Mouse (Mus musculus) liver, embryonic 15.5 days (tissue): ENCODE results near the gene Exosc9. TPM values are rescaled to one million over a fixed set of nuclear protein-coding genes. Genes with fewer than 3 reads are reported as not detected.
A peak's percentile ranks its signal among the peaks of the same experiment; 100 is the strongest.

ENCODE experiments used
- ATAC-seq: fragments of 200-750 bp; cut with Nextera tagmentation; 2 replicates; pipeline ENCODE4 v1.8.0; 2017; ENCODE audit warnings: moderate number of reproducible peaks, mild to moderate bottlenecking, moderate library complexity; ENCODE audit not compliant: insufficient read depth
- H3K27ac ChIP-seq: fragments of 300-500 bp; sonication (generic); replicated peaks from 2 replicates; pipeline ENCODE4 v1.5.1; 2015; ENCODE audit warnings: mild to moderate bottlenecking, inconsistent platforms
- H3K27me3 ChIP-seq: fragments of 300-500 bp; sonication (generic); 2 replicates; pipeline ENCODE4 v1.6.1; 2015; ENCODE audit warnings: mild to moderate bottlenecking, inconsistent platforms
- H3K36me3 ChIP-seq: fragments of 300-500 bp; sonication (generic); replicated peaks from 2 replicates; pipeline ENCODE4 v1.6.1; 2015; ENCODE audit warnings: moderate library complexity, mild to moderate bottlenecking, inconsistent platforms
- H3K4me1 ChIP-seq: fragments of 300-500 bp; sonication (generic); replicated peaks from 2 replicates; pipeline ENCODE4 v1.6.1; 2015; ENCODE audit warnings: inconsistent platforms
- H3K4me2 ChIP-seq: fragments of 300-500 bp; sonication (generic); 2 replicates; pipeline ENCODE4 v1.6.1; 2015; ENCODE audit warnings: moderate library complexity, mild to moderate bottlenecking, inconsistent platforms
- H3K4me3 ChIP-seq: fragments of 300-500 bp; sonication (generic); replicated peaks from 2 replicates; pipeline ENCODE4 v1.5.1; 2015; ENCODE audit warnings: mild to moderate bottlenecking, inconsistent platforms
- H3K9ac ChIP-seq: fragments of 300-500 bp; sonication (generic); 2 replicates; pipeline ENCODE4 v1.6.1; 2015; ENCODE audit warnings: moderate library complexity, mild to moderate bottlenecking, inconsistent platforms
- H3K9me3 ChIP-seq: fragments of 300-500 bp; sonication (generic); replicated peaks from 2 replicates; pipeline ENCODE4 v1.6.1; 2016; ENCODE audit warnings: inconsistent platforms
- WGBS: fragments of 180-500 bp; shearing (Covaris S2); methylation state at CpG from one replicate; pipeline ENCODE4 v1.1.7; 2015; ENCODE audit warnings: mixed read lengths; ENCODE audit not compliant: insufficient replicate concordance; 5-methylcytosine and 5-hydroxymethylcytosine counted together
- polyA plus RNA-seq: library from polyadenylated mRNA; unstranded; fragments of >200 nt; fragmentation: Nextera tagmentation; extraction: Ambion mirVana; gene quantifications from 2 replicates; pipeline ENCODE4 v1.2.1, GENCODE M21; 2015

The Exosc9 gene
- polyA plus RNA-seq, 1 experiment from 2014 or later, result 38.1 TPM

- H3K4me3 ChIP-seq, result no peak overlapping the region
- no peaks in the 10 kb centered on the region for H3K9me3 ChIP-seq
- H3K27ac ChIP-seq, result no peak overlapping the region
- peaks cover 28% of the 10 kb centered on the region for H3K27me3 ChIP-seq
- ATAC-seq, result no peak
- H3K36me3 ChIP-seq, result no peaks in the 10 kb centered on the region
- no peak overlapping the region for H3K4me2 ChIP-seq
- peaks cover 4% of the 10 kb centered on the region; the same call in 1 of the 2 replicates for H3K4me1 ChIP-seq
- H3K9ac ChIP-seq, result no peak overlapping the region
- 58% methylated on average over 2 of the region's 2 CpGs for WGBS
These were observed 21.2 kb upstream of the Exosc9 start for GRCm38 (mm10) chr3:36531242-36531641.

- no peak overlapping the region for H3K27ac ChIP-seq
- H3K9me3 ChIP-seq, result no peaks in the 10 kb centered on the region
- H3K4me1 ChIP-seq, result peaks cover 4% of the 10 kb centered on the region; the same call in 1 of the 2 replicates
- H3K9ac ChIP-seq, result no peak overlapping the region
- ATAC-seq, result no peak
- H3K4me3 ChIP-seq, result peak overlapping the region; percentile 40
- H3K4me2 ChIP-seq, result peak overlapping the region; percentile 56
- peaks cover 28% of the 10 kb centered on the region for H3K27me3 ChIP-seq
- 6% methylated on average over 18 of the region's 18 CpGs for WGBS
- no peaks in the 10 kb centered on the region for H3K36me3 ChIP-seq
These were observed 20.3 kb upstream of the Exosc9 start for GRCm38 (mm10) chr3:36531979-36532542.

GRCm38 (mm10) chr3:36532738-36533137 lies 19.7 kb upstream of the Exosc9 start:
- WGBS, result 44% methylated on average over 7 of the region's 7 CpGs
- H3K9ac ChIP-seq, result no peak overlapping the region
- H3K36me3 ChIP-seq, result no peaks in the 10 kb centered on the region
- no peak for ATAC-seq
- no peak overlapping the region for H3K27ac ChIP-seq
- H3K4me3 ChIP-seq, result no peak overlapping the region
- peak overlapping the region; percentile 6; the same call in 1 of the 2 replicates for H3K4me2 ChIP-seq
- H3K27me3 ChIP-seq, result peaks cover 28% of the 10 kb centered on the region
- no peaks in the 10 kb centered on the region for H3K9me3 ChIP-seq
- peaks cover 4% of the 10 kb centered on the region; the same call in 1 of the 2 replicates for H3K4me1 ChIP-seq

GRCm38 (mm10) chr3:36533201-36533672 lies 19.2 kb upstream of the Exosc9 start:
- H3K9me3 ChIP-seq, result no peaks in the 10 kb centered on the region
- H3K36me3 ChIP-seq, result no peaks in the 10 kb centered on the region
- 6% methylated on average over 1 of the region's 1 CpGs for WGBS
- 0 out of 2 replicates have a peak overlapping the region, but pooled peaks have one; percentile 6 for H3K4me2 ChIP-seq
- H3K27me3 ChIP-seq, result peaks cover 28% of the 10 kb centered on the region
- H3K4me1 ChIP-seq, result peaks cover 4% of the 10 kb centered on the region; the same call in 1 of the 2 replicates
- H3K27ac ChIP-seq, result no peak overlapping the region
- H3K9ac ChIP-seq, result no peak overlapping the region
- ATAC-seq, result no peak
- H3K4me3 ChIP-seq, result no peak overlapping the region

DNA sequence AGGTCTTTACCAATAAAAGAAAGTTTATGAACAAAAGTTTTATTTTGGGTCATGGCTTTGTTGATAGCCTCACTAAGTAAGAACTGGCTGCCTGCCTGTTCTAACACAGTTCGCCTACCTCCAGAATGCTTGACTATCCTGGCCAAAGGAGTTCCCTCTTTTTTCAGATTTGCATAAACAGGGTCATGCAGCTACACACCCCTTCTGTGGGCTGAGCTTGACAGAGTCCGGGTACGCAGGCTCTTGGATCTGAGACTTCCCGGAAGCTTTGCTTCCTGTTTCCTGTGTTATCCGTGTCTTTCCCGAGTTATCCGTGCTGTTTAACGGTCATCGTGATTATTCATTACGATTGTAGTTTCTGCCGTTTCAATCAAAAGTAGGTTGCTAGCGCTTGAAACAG lies 16.4 kb upstream of the Exosc9 start:
- 62% methylated on average over 12 of the region's 12 CpGs for WGBS
- H3K9ac ChIP-seq, result no peak overlapping the region

DNA sequence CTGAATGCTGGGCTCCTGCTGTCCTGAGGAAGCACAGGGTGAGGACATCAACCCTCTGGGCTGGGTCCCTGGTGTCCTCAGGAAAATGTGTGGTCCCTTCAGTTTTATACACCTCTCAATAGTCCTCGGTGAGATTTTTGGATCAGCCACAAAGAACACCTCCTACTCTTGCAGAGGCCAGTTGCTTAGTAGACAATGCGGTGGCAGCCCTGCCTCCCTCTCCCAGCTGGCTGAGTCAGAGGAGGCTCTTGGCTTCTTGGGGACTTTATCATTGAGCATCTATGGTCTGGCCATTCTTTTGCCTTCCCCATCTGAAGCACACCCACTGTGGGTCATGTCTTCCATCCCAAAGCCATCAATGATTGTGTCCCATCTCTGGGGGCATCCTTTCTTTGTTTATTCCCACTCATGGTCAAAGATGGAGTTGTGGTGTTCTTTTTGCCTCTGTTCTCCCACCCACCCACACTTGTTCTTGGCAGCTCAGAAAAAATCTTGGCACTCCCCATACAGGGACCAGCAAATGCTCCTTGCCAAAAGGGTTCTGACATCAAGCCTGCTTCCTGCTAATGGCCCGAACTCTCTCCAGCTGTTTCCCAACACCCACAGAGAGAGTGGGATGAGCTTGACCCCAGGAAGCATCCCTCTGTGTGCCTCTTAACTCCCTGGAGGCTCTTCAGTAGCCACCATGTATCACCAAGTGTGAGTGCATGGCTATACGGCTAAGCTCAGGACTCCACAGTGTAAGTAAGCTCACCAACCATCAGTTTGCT lies 14.5 kb upstream of the Exosc9 start:
- Histone ChIP-seq H3K27ac (no peak overlapping the region), H3K4me1 (peaks cover under 1% of the 10 kb centered on the region; the same call in 1 of the 2 replicates), H3K36me3 (no peaks in the 10 kb centered on the region), H3K27me3 (peaks cover 6% of the 10 kb centered on the region), H3K9ac (no peak overlapping the region), H3K4me3 (no peak overlapping the region), H3K4me2 (no peak overlapping the region), H3K9me3 (no peaks in the 10 kb centered on the region)
- ATAC-seq, result no peak
- 60% methylated on average over 4 of the region's 4 CpGs for WGBS

More for the DNA sequence above, 16.4 kb upstream of the Exosc9 start:
- Histone ChIP-seq H3K4me1 (peaks cover 4% of the 10 kb centered on the region; the same call in 1 of the 2 replicates), H3K4me2 (no peak overlapping the region), H3K4me3 (no peak overlapping the region), H3K36me3 (no peaks in the 10 kb centered on the region), H3K27ac (no peak overlapping the region), H3K27me3 (peaks cover 24% of the 10 kb centered on the region), H3K9me3 (no peaks in the 10 kb centered on the region)
- ATAC-seq, result no peak

DNA sequence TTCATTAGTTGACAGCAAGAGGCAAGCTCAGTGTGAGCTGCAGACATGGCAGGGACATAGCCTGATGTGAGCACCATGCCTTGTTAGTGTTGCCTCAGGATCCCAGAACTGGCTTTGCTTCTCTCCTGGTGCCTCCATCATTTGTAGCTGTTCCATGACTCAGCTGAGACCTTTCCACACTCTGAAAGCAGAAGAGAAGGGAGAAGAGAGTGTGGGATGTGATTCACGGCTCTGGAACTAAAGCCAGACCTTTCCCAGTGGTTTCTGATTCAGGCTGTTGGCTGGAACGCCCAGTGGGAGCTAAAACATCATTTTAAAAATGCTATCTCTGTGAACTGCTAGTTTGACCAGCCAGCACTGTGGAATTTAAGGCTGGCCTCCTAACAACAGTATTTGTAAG lies 11.7 kb upstream of the Exosc9 start:
- Histone ChIP-seq H3K27ac (no peak overlapping the region), H3K27me3 (no peaks in the 10 kb centered on the region), H3K9me3 (no peaks in the 10 kb centered on the region), H3K36me3 (no peaks in the 10 kb centered on the region), H3K4me3 (no peak overlapping the region), H3K4me1 (no peaks in the 10 kb centered on the region), H3K4me2 (no peak overlapping the region), H3K9ac (no peak overlapping the region)
- ATAC-seq, result no peak
- WGBS, result 43% methylated on average over 2 of the region's 2 CpGs

DNA sequence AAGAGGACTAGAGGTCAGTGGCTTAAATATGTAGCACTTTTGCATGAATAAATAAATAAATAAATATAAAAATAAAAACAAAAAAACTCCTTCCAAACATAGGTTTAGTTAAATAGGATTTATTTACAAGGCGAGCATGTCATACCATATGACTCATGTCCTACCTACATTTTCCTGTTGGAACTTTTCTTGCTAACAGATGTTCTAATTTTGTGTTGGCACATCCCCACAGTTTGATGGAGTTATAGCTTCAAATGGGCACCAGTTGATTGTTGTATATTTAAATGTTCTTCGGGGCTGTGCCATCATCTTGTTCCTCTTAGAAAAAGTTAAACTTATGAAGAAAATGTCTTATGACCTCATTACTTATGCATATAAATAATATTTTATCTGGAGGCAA lies 11.0 kb upstream of the Exosc9 start:
- Histone ChIP-seq H3K27me3 (no peaks in the 10 kb centered on the region), H3K36me3 (no peaks in the 10 kb centered on the region), H3K27ac (no peak overlapping the region), H3K9ac (no peak overlapping the region), H3K4me1 (no peaks in the 10 kb centered on the region), H3K9me3 (no peaks in the 10 kb centered on the region), H3K4me2 (no peak overlapping the region), H3K4me3 (no peak overlapping the region)
- 44% methylated on average over 2 of the region's 2 CpGs for WGBS
- ATAC-seq, result no peak

GRCm38 (mm10) chr3:36544961-36545360 lies 7.4 kb upstream of the Exosc9 start:
- Histone ChIP-seq H3K4me3 (no peak overlapping the region), H3K36me3 (no peaks in the 10 kb centered on the region), H3K27me3 (no peaks in the 10 kb centered on the region), H3K4me1 (no peaks in the 10 kb centered on the region), H3K4me2 (no peak overlapping the region), H3K9me3 (no peaks in the 10 kb centered on the region), H3K9ac (no peak overlapping the region), H3K27ac (no peak overlapping the region)
- no peak for ATAC-seq
- 62% methylated on average over 3 of the region's 3 CpGs for WGBS

GRCm38 (mm10) chr3:36551343-36551742 lies 1.1 kb upstream of the Exosc9 start:
- no peak overlapping the region for H3K27ac ChIP-seq
- peaks cover 25% of the 10 kb centered on the region for H3K36me3 ChIP-seq
- no peak for ATAC-seq
- peak overlapping the region; percentile 73 for H3K4me2 ChIP-seq
- H3K9me3 ChIP-seq, result no peaks in the 10 kb centered on the region
- WGBS, result 49% methylated on average over 9 of the region's 9 CpGs
- H3K27me3 ChIP-seq, result peaks cover 10% of the 10 kb centered on the region; the same call in 1 of the 2 replicates
- H3K4me1 ChIP-seq, result peaks cover 19% of the 10 kb centered on the region
- H3K4me3 ChIP-seq, result no peak overlapping the region
- no peak overlapping the region for H3K9ac ChIP-seq

DNA sequence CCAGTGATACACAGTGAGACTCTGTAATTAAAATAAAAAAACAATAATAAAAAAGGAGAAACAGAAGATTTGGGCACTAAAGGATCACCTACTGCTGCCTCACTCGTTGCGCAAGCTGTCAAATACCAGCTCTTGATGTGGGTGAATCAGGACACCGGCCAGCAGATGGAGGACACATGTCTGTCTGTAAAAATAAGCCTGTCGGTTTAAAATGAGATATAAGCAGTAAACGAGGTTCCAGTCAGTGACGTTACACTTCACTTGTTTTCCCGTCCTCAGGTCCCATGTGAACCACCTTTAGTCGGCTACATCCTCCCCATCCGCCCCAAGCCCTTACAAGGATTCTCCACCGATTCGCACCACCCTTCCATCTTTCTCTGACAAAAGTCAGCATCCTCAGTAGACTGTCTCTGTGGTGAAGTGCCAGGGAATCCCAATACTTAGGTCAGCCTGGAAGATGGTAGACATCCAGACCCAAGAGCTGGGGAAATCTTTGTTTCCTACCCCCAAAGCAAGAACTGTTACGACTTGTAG lies 488 bp upstream of the Exosc9 start:
- H3K4me1 ChIP-seq, result peaks cover 19% of the 10 kb centered on the region
- H3K9ac ChIP-seq, result peak overlapping the region; percentile 83; the same call in 1 of the 2 replicates
- peaks cover 31% of the 10 kb centered on the region for H3K36me3 ChIP-seq
- WGBS, result 20% methylated on average over 12 of the region's 12 CpGs
- peak overlapping the region; percentile 73 for H3K4me2 ChIP-seq
- H3K27ac ChIP-seq, result no peak overlapping the region
- ATAC-seq, result no peak
- H3K9me3 ChIP-seq, result no peaks in the 10 kb centered on the region
- peak overlapping the region; percentile 86 for H3K4me3 ChIP-seq
- H3K27me3 ChIP-seq, result peaks cover 10% of the 10 kb centered on the region; the same call in 1 of the 2 replicates
